8 mouse cellular contexts compared by ENCODE assay signal in genomic region chr4:26345080-26345479, GRCm38 (mm10). TPM values are rescaled to one million over a fixed set of nuclear protein-coding genes. Genes with fewer than 3 reads are reported as not detected.
DNase-seq lines count a peak whose midpoint lies in the region; ATAC-seq lines count a peak whose summit lies in the region.

No protein-coding gene starts in this region.

- H3K27me3 ChIP-seq in heart, embryonic 13.5 days (replicated peaks): no peaks in the 10 kb centered on the region
- no peaks in the 10 kb centered on the region for H3K27me3 ChIP-seq in forebrain, embryonic 16.5 days (replicated peaks; ENCODE audit: control insufficient read depth, insufficient read depth, low read length)
- H3K27me3 ChIP-seq in liver, embryonic 15.5 days: no peaks in the 10 kb centered on the region

- no peak for ATAC-seq in heart, embryonic 13.5 days (ENCODE audit: extremely low read depth, insufficient number of reproducible peaks, low FRiP score, low TSS enrichment)
- no peak for ATAC-seq in forebrain, embryonic 16.5 days
- ATAC-seq in liver, embryonic 15.5 days (ENCODE audit: insufficient read depth): no peak

- intact Hi-C loops in heart, postnatal 14 days (cut with DNase I): no loop called here

- peak overlapping the region; percentile 74 for H3K4me2 ChIP-seq in heart, embryonic 13.5 days
- peak overlapping the region; percentile 24; the same call in 1 of the 2 replicates for H3K4me2 ChIP-seq in forebrain, embryonic 16.5 days (ENCODE audit: low read length)
- H3K4me2 ChIP-seq in liver, embryonic 15.5 days: 0 out of 2 replicates have a peak overlapping the region, but pooled peaks have one; percentile 73

- H3K9me3 ChIP-seq in heart, embryonic 13.5 days: no peaks in the 10 kb centered on the region
- no peaks in the 10 kb centered on the region for H3K9me3 ChIP-seq in forebrain, embryonic 16.5 days (ENCODE audit: control insufficient read depth, low read length)
- H3K9me3 ChIP-seq in liver, embryonic 15.5 days (replicated peaks): no peaks in the 10 kb centered on the region

- H3K27ac ChIP-seq in heart, embryonic 13.5 days (replicated peaks): no peak overlapping the region
- H3K27ac ChIP-seq in forebrain, embryonic 16.5 days (ENCODE audit: low read length): no peak overlapping the region
- H3K27ac ChIP-seq in liver, embryonic 15.5 days (replicated peaks): no peak overlapping the region

- DNase-seq in heart, postnatal 14 days: no peak
- peak; percentile 36 for DNase-seq in 416B (ENCODE audit: low read depth)
- no peak for DNase-seq in urinary bladder, adult 18-20 months (ENCODE audit: low spot score in 2 of 2)
- DNase-seq in gastrocnemius, postnatal 10 days: no peak
- no peak for DNase-seq in urinary bladder, postnatal 4 days (ENCODE audit: low spot score in 2 of 2)

- H3K9ac ChIP-seq in heart, embryonic 13.5 days: 0 out of 2 replicates have a peak overlapping the region, but pooled peaks have one; percentile 10
- no peak overlapping the region for H3K9ac ChIP-seq in forebrain, embryonic 16.5 days (replicated peaks; ENCODE audit: low read depth, low read length)
- H3K9ac ChIP-seq in liver, embryonic 15.5 days: no peak overlapping the region

- H3K4me1 ChIP-seq in heart, embryonic 13.5 days: peaks cover 8% of the 10 kb centered on the region
- H3K4me1 ChIP-seq in forebrain, embryonic 16.5 days (replicated peaks; ENCODE audit: control insufficient read depth, insufficient read depth, low read length): peaks cover 6% of the 10 kb centered on the region
- peaks cover 8% of the 10 kb centered on the region; the same call in 1 of the 2 replicates for H3K4me1 ChIP-seq in liver, embryonic 15.5 days (replicated peaks)

- peak overlapping the region; percentile 88 for H3K4me3 ChIP-seq in heart, embryonic 13.5 days
- H3K4me3 ChIP-seq in forebrain, embryonic 16.5 days (replicated peaks; ENCODE audit: low read length): no peak overlapping the region
- H3K4me3 ChIP-seq in liver, embryonic 15.5 days (replicated peaks): peak overlapping the region; percentile 4; the same call in 1 of the 2 replicates

- peaks cover 5% of the 10 kb centered on the region for H3K36me3 ChIP-seq in heart, embryonic 13.5 days
- no peaks in the 10 kb centered on the region for H3K36me3 ChIP-seq in forebrain, embryonic 16.5 days (ENCODE audit: control insufficient read depth, insufficient read depth)
- H3K36me3 ChIP-seq in liver, embryonic 15.5 days (replicated peaks): no peaks in the 10 kb centered on the region

- 71% methylated on average over 3 of the region's 3 CpGs for WGBS in heart, embryonic 13.5 days
- whole genome bisulfite sequencing in forebrain, embryonic 16.5 days: 62% methylated on average over 3 of the region's 3 CpGs
- 63% methylated on average over 3 of the region's 3 CpGs for WGBS in liver, embryonic 15.5 days (ENCODE audit: insufficient replicate concordance)

RNA-seq across cellular contexts. Expression of gene Manea, which starts 1.6 kb away (rescaled TPM):
- polyA plus RNA-seq in heart, embryonic 13.5 days (2015; fragmentation: Nextera tagmentation; extraction: Ambion mirVana): 10.9 and 11.1 TPM in 2 replicates
- total RNA-seq in heart, postnatal 14 days (2021): 10 to 100 TPM; 16.7 to 19.6 TPM
- 15.1 and 17.7 TPM in 2 replicates for polyA plus RNA-seq in forebrain, embryonic 16.5 days (2015; fragmentation: Nextera tagmentation; extraction: Ambion mirVana)
- 3.2 and 3.7 TPM in 2 replicates for polyA plus RNA-seq in liver, embryonic 15.5 days (2015; fragmentation: Nextera tagmentation; extraction: Ambion mirVana)
- total RNA-seq in gastrocnemius, postnatal 10 days (2021): 10 to 100 TPM in 1 of 2 experiments, 1 to 10 TPM in 1; 9.7 to 12.6 TPM

Comparison
In these comparisons a context has a peak if more than half of its experiments do, and no peak if none do; other contexts are left out.
1. H3K4me2 ChIP-seq: peak in every context shown above with its lines; median percentile 74 in heart, embryonic 13.5 days; 73 in liver, embryonic 15.5 days; 24 in forebrain, embryonic 16.5 days.